Mouse (Mus musculus): ENCODE results near the gene Serpina6. TPM values are rescaled to one million over a fixed set of nuclear protein-coding genes. Genes with fewer than 3 reads are reported as not detected.
A peak's percentile ranks its signal among the peaks of the same experiment; 100 is the strongest.

The Serpina6 gene
- 0.27 and 1.3 TPM in 2 replicates for polyA plus RNA-seq (2014; fragmentation: Nextera tagmentation; extraction: Ambion mirVana)

- no peaks in the 10 kb centered on the region for H3K9me3 ChIP-seq (ENCODE audit: low read depth, low read length)
- H3K27me3 ChIP-seq (ENCODE audit: insufficient read depth, low read length), result no peaks in the 10 kb centered on the region
- no peak within 1 kb of the TSS for H3K9ac ChIP-seq
- no peak within 1 kb of the TSS for H3K27ac ChIP-seq (ENCODE audit: low read depth)
- no peak within 1 kb of the TSS for H3K4me2 ChIP-seq
- H3K4me1 ChIP-seq (ENCODE audit: insufficient read depth), result no peaks in the 10 kb centered on the region
- DNase-seq (no peak), ATAC-seq (ENCODE audit: insufficient read depth) (no peak)
- TF ChIP-seq CTCF (IDR thresholded peaks at IDR 0.05; ENCODE audit: low read depth), result no peak
- no peak within 1 kb of the TSS for H3K4me3 ChIP-seq (ENCODE audit: low read depth, low read length)
- WGBS, result 67% methylated on average over 9 of the region's 9 CpGs
- H3K36me3 ChIP-seq (ENCODE audit: insufficient read depth), result no peaks in the 10 kb centered on the region
Observed at GRCm38 (mm10) chr12:103656848-103657626, at the start of gene Serpina6. Gene Serpina6 (minus strand): TSS chr12:103657212.

- no peak for ATAC-seq (ENCODE audit: insufficient read depth)
- Histone ChIP-seq H3K4me3 (ENCODE audit: low read depth, low read length) (no peak overlapping the region), H3K9ac (no peak overlapping the region), H3K9me3 (ENCODE audit: low read depth, low read length) (no peaks in the 10 kb centered on the region), H3K4me2 (no peak overlapping the region), H3K27ac (ENCODE audit: low read depth) (no peak overlapping the region), H3K27me3 (ENCODE audit: insufficient read depth, low read length) (no peaks in the 10 kb centered on the region), H3K4me1 (ENCODE audit: insufficient read depth) (no peaks in the 10 kb centered on the region), H3K36me3 (ENCODE audit: insufficient read depth) (no peaks in the 10 kb centered on the region)
- no peak for DNase-seq
- no peak for TF ChIP-seq CTCF (IDR thresholded peaks at IDR 0.05; ENCODE audit: low read depth)
- WGBS, result 27% methylated on average over 4 of the region's 4 CpGs
Observed at GRCm38 (mm10) chr12:103706113-103706512, 49.1 kb upstream of the Serpina6 start.

GRCm38 (mm10) chr12:103705547-103705946 is 48.5 kb upstream of the Serpina6 start:
- H3K4me2 ChIP-seq, result no peak overlapping the region
- DNase-seq (no peak), ATAC-seq (ENCODE audit: insufficient read depth) (no peak)
- no peak for TF ChIP-seq CTCF (IDR thresholded peaks at IDR 0.05; ENCODE audit: low read depth)
- 51% methylated on average over 2 of the region's 2 CpGs for WGBS
- H3K9ac ChIP-seq, result no peak overlapping the region
- H3K4me1 ChIP-seq (ENCODE audit: insufficient read depth), result no peaks in the 10 kb centered on the region
- no peaks in the 10 kb centered on the region for H3K36me3 ChIP-seq (ENCODE audit: insufficient read depth)
- H3K27ac ChIP-seq (ENCODE audit: low read depth), result no peak overlapping the region
- H3K9me3 ChIP-seq (ENCODE audit: low read depth, low read length), result no peaks in the 10 kb centered on the region
- H3K27me3 ChIP-seq (ENCODE audit: insufficient read depth, low read length), result no peaks in the 10 kb centered on the region
- H3K4me3 ChIP-seq (ENCODE audit: low read depth, low read length), result no peak overlapping the region

GRCm38 (mm10) chr12:103700144-103700750 is 43.2 kb upstream of the Serpina6 start:
- no peaks in the 10 kb centered on the region for H3K27me3 ChIP-seq (ENCODE audit: insufficient read depth, low read length)
- no peak for DNase-seq
- H3K4me2 ChIP-seq, result no peak overlapping the region
- 83% methylated on average over 4 of the region's 4 CpGs for WGBS
- no peaks in the 10 kb centered on the region for H3K9me3 ChIP-seq (ENCODE audit: low read depth, low read length)
- no peak for TF ChIP-seq CTCF (IDR thresholded peaks at IDR 0.05; ENCODE audit: low read depth)
- no peak overlapping the region for H3K4me3 ChIP-seq (ENCODE audit: low read depth, low read length)
- H3K4me1 ChIP-seq (ENCODE audit: insufficient read depth), result no peaks in the 10 kb centered on the region
- no peak overlapping the region for H3K27ac ChIP-seq (ENCODE audit: low read depth)
- no peak overlapping the region for H3K9ac ChIP-seq
- ATAC-seq (ENCODE audit: insufficient read depth), result no peak
- H3K36me3 ChIP-seq (ENCODE audit: insufficient read depth), result no peaks in the 10 kb centered on the region

GRCm38 (mm10) chr12:103695429-103695828 is 38.4 kb upstream of the Serpina6 start, which contains the start of gene Serpina1f:
Gene Serpina1f (minus strand): TSS chr12:103695529.
- ATAC-seq (ENCODE audit: insufficient read depth) (no peak), DNase-seq (no peak)
- Histone ChIP-seq H3K27me3 (ENCODE audit: insufficient read depth, low read length) (no peaks in the 10 kb centered on the region), H3K4me1 (ENCODE audit: insufficient read depth) (no peaks in the 10 kb centered on the region), H3K9ac (no peak within 1 kb of the TSS), H3K4me3 (ENCODE audit: low read depth, low read length) (no peak within 1 kb of the TSS), H3K9me3 (ENCODE audit: low read depth, low read length) (no peaks in the 10 kb centered on the region), H3K36me3 (ENCODE audit: insufficient read depth) (no peaks in the 10 kb centered on the region), H3K27ac (ENCODE audit: low read depth) (no peak within 1 kb of the TSS), H3K4me2 (no peak within 1 kb of the TSS)
- no peak for TF ChIP-seq CTCF (IDR thresholded peaks at IDR 0.05; ENCODE audit: low read depth)
- 86% methylated on average over 8 of the region's 8 CpGs for WGBS

GRCm38 (mm10) chr12:103688221-103688814 is 31.3 kb upstream of the Serpina6 start:
- Histone ChIP-seq H3K9me3 (ENCODE audit: low read depth, low read length) (no peaks in the 10 kb centered on the region), H3K27ac (ENCODE audit: low read depth) (no peak overlapping the region), H3K36me3 (ENCODE audit: insufficient read depth) (no peaks in the 10 kb centered on the region), H3K4me3 (ENCODE audit: low read depth, low read length) (no peak overlapping the region), H3K27me3 (ENCODE audit: insufficient read depth, low read length) (no peaks in the 10 kb centered on the region), H3K4me1 (ENCODE audit: insufficient read depth) (no peaks in the 10 kb centered on the region), H3K9ac (no peak overlapping the region), H3K4me2 (no peak overlapping the region)
- no peak for ATAC-seq (ENCODE audit: insufficient read depth)
- peak; percentile 7; the same call in 1 of the 2 replicates for TF ChIP-seq CTCF (IDR thresholded peaks at IDR 0.05; ENCODE audit: low read depth)
- DNase-seq, result no peak
- 22% methylated on average over 3 of the region's 3 CpGs for WGBS

GRCm38 (mm10) chr12:103687021-103687420 is 30.0 kb upstream of the Serpina6 start:
- Histone ChIP-seq H3K4me3 (ENCODE audit: low read depth, low read length) (no peak overlapping the region), H3K27me3 (ENCODE audit: insufficient read depth, low read length) (no peaks in the 10 kb centered on the region), H3K4me2 (no peak overlapping the region), H3K9me3 (ENCODE audit: low read depth, low read length) (no peaks in the 10 kb centered on the region), H3K9ac (no peak overlapping the region), H3K27ac (ENCODE audit: low read depth) (no peak overlapping the region), H3K36me3 (ENCODE audit: insufficient read depth) (no peaks in the 10 kb centered on the region), H3K4me1 (ENCODE audit: insufficient read depth) (no peaks in the 10 kb centered on the region)
- TF ChIP-seq CTCF (IDR thresholded peaks at IDR 0.05; ENCODE audit: low read depth), result no peak
- DNase-seq (no peak), ATAC-seq (ENCODE audit: insufficient read depth) (no peak)
- WGBS, result 28% methylated on average over 7 of the region's 7 CpGs

Measured in lung, embryonic 14.5 days (tissue).